Mouse (Mus musculus) thymus, adult 2 months (tissue): ENCODE data around the gene Ogfod1. TPM values are rescaled to one million over a fixed set of nuclear protein-coding genes. Genes with fewer than 3 reads are reported as not detected.

ENCODE experiments used
- DNase-seq: peaks from one replicate; pipeline ENCODE4 v3.0.0; 2021
- H3K27ac ChIP-seq: fragments of 200-500 bp; 2 replicates; pipeline ENCODE4 v1.5.1; 2012; ENCODE audit warnings: low read length, control low read depth; ENCODE audit not compliant: control insufficient read depth, insufficient read depth
- H3K27me3 ChIP-seq: fragments of 200-500 bp; 2 replicates; pipeline ENCODE4 v1.6.1; 2012; ENCODE audit warnings: mild to moderate bottlenecking, low read length, moderate library complexity, mixed read lengths; ENCODE audit not compliant: control insufficient read depth, insufficient read depth
- H3K36me3 ChIP-seq: fragments of 200-500 bp; 2 replicates; pipeline ENCODE4 v1.6.1; 2012; ENCODE audit warnings: mild to moderate bottlenecking, low read length, moderate library complexity; ENCODE audit not compliant: control insufficient read depth, insufficient read depth
- H3K4me1 ChIP-seq: fragments of 200-500 bp; replicated peaks from 2 replicates; pipeline ENCODE4 v1.6.1; 2012; ENCODE audit warnings: low read length; ENCODE audit not compliant: control insufficient read depth, insufficient read depth
- H3K4me3 ChIP-seq: fragments of 200-500 bp; 2 replicates; pipeline ENCODE4 v1.5.1; 2012; ENCODE audit warnings: mild to moderate bottlenecking, low read length, control low read depth, moderate library complexity; ENCODE audit not compliant: control insufficient read depth, insufficient read depth
- CTCF ChIP-seq: fragments of 200-500 bp; IDR thresholded peaks from 2 replicates; pipeline ENCODE4 v1.5.1; 2012; ENCODE audit warnings: mild to moderate bottlenecking, control low read depth, low read length, moderate library complexity, borderline replicate concordance; ENCODE audit not compliant: control insufficient read depth, poor library complexity, insufficient read depth; ENCODE audit errors: extremely low read depth
- POLR2A ChIP-seq: fragments of 200-500 bp; IDR thresholded peaks from 2 replicates; pipeline ENCODE4 v1.6.1; 2012; ENCODE audit warnings: mild to moderate bottlenecking, low read length, control low read depth, moderate library complexity; ENCODE audit not compliant: control insufficient read depth, poor library complexity, insufficient read depth; ENCODE audit errors: extremely low read depth
- WGBS: fragments of 180-500 bp; shearing (Covaris S2); methylation state at CpG from one replicate; pipeline ENCODE4 v1.1.7; 2018; 5-methylcytosine and 5-hydroxymethylcytosine counted together
- polyA plus RNA-seq: library from polyadenylated mRNA; depleted of rRNA; stranded (reverse); fragments of >200 nt; gene quantifications from 2 replicates; pipeline ENCODE4 v1.2.3, GENCODE M21; 2012

The Ogfod1 gene
- polyA plus RNA-seq, 1 experiment, result 8.8 TPM

GRCm38 (mm10) chr8:94098996-94099395, 62.0 kb downstream of the Ogfod1 start:
- Histone ChIP-seq H3K27me3 (no peaks in the 10 kb centered on the region), H3K4me1 (peaks cover 6% of the 10 kb centered on the region), H3K36me3 (no peaks in the 10 kb centered on the region), H3K27ac (no peak overlapping the region), H3K4me3 (no peak overlapping the region)
- no peak for TF ChIP-seq CTCF
- no peak for TF ChIP-seq POLR2A
- WGBS, result 81% methylated on average over 4 of the region's 4 CpGs
- DNase-seq, result no peak

- H3K27me3 ChIP-seq, result no peaks in the 10 kb centered on the region
- 66% methylated on average over 5 of the region's 5 CpGs for WGBS
- DNase-seq, result no peak
- no peak overlapping the region for H3K27ac ChIP-seq
- H3K36me3 ChIP-seq, result no peaks in the 10 kb centered on the region
- no peak for TF ChIP-seq POLR2A
- no peak for TF ChIP-seq CTCF
- no peaks in the 10 kb centered on the region for H3K4me1 ChIP-seq
- H3K4me3 ChIP-seq, result no peak overlapping the region
These were observed 67.1 kb downstream of the Ogfod1 start for GRCm38 (mm10) chr8:94104146-94104545.

GRCm38 (mm10) chr8:94107871-94108270, 70.9 kb downstream of the Ogfod1 start:
- 81% methylated on average over 3 of the region's 3 CpGs for WGBS
- TF ChIP-seq CTCF (no peak), POLR2A (no peak)
- no peak for DNase-seq
- Histone ChIP-seq H3K4me1 (no peaks in the 10 kb centered on the region), H3K36me3 (no peaks in the 10 kb centered on the region), H3K27me3 (no peaks in the 10 kb centered on the region), H3K4me3 (no peak overlapping the region), H3K27ac (no peak overlapping the region)

- TF ChIP-seq CTCF, result no peak
- no peak for TF ChIP-seq POLR2A
- Histone ChIP-seq H3K27me3 (no peaks in the 10 kb centered on the region), H3K4me1 (no peaks in the 10 kb centered on the region), H3K36me3 (no peaks in the 10 kb centered on the region), H3K27ac (no peak overlapping the region), H3K4me3 (no peak overlapping the region)
- 99% methylated on average over 6 of the region's 6 CpGs for WGBS
- no peak for DNase-seq
These were observed 72.4 kb downstream of the Ogfod1 start for GRCm38 (mm10) chr8:94109396-94109795.

GRCm38 (mm10) chr8:94109835-94110234, 72.8 kb downstream of the Ogfod1 start:
- H3K36me3 ChIP-seq, result no peaks in the 10 kb centered on the region
- TF ChIP-seq CTCF (no peak), POLR2A (no peak)
- H3K4me3 ChIP-seq, result no peak overlapping the region
- DNase-seq, result no peak
- WGBS, result 95% methylated on average over 5 of the region's 5 CpGs
- no peaks in the 10 kb centered on the region for H3K27me3 ChIP-seq
- no peaks in the 10 kb centered on the region for H3K4me1 ChIP-seq
- H3K27ac ChIP-seq, result no peak overlapping the region

GRCm38 (mm10) chr8:94110526-94111177, 73.7 kb downstream of the Ogfod1 start:
- TF ChIP-seq CTCF (no peak), POLR2A (no peak)
- Histone ChIP-seq H3K36me3 (no peaks in the 10 kb centered on the region), H3K27me3 (no peaks in the 10 kb centered on the region), H3K27ac (no peak overlapping the region), H3K4me1 (no peaks in the 10 kb centered on the region), H3K4me3 (no peak overlapping the region)
- no peak for DNase-seq
- 91% methylated on average over 6 of the region's 6 CpGs for WGBS

GRCm38 (mm10) chr8:94113435-94113834, 76.4 kb downstream of the Ogfod1 start:
- no peaks in the 10 kb centered on the region for H3K27me3 ChIP-seq
- DNase-seq, result no peak
- no peak overlapping the region for H3K27ac ChIP-seq
- H3K4me1 ChIP-seq, result no peaks in the 10 kb centered on the region
- 14% methylated on average over 1 of the region's 1 CpGs for WGBS
- no peaks in the 10 kb centered on the region for H3K36me3 ChIP-seq
- no peak for TF ChIP-seq POLR2A
- no peak for TF ChIP-seq CTCF
- H3K4me3 ChIP-seq, result no peak overlapping the region
